ENCODE assay signal across 10 mouse cellular contexts in the genomic region with DNA sequence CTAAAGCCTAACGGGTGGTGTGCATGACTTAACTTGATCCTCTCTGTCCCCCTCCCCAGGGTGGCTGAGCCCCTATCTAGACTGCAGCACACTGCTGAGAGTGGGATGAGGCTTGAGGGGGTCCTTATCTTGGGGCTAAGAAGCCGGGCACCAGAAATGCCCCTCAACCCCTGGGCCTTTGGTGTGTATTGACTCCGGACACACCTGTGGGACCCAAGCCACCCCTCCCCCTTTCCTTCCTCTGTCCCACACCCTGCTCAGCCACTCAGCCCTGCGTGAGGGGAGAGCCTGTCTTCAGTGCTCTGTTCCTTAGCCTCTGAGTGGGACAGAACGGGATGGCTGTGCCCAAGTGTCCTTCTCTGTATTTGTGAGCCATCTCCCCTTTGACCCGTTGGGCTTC. TPM values are rescaled to one million over a fixed set of nuclear protein-coding genes. Genes with fewer than 3 reads are reported as not detected.
A peak's percentile ranks its signal among the peaks of the same experiment; 100 is the strongest.
DNase-seq lines count a peak whose midpoint lies in the region; ATAC-seq and TF ChIP-seq lines count a peak whose summit lies in the region.
"Had no signal": no experiment of that assay in that cellular context is flagged by ENCODE, and none has a peak within 500 bp of the region (broad histone marks: within the 10 kb centered on the region; RNA-seq: fewer than 3 reads in every experiment).

No protein-coding gene starts in this region.

- no peaks in the 10 kb centered on the region for H3K9me3 ChIP-seq in forebrain, postnatal 0 days (ENCODE audit: low read length)
- H3K9me3 ChIP-seq in limb, embryonic 10.5 days (replicated peaks): no peaks in the 10 kb centered on the region
- H3K9me3 ChIP-seq in neural tube, embryonic 15.5 days (replicated peaks): no peaks in the 10 kb centered on the region
- H3K9me3 ChIP-seq: megakaryocyte, embryonic 14.5 days had no signal

- no peak; the same call in 1 of the 2 replicates for ATAC-seq in forebrain, postnatal 0 days
- no peak for ATAC-seq in neural tube, embryonic 15.5 days (ENCODE audit: low FRiP score)

- H3K4me2 ChIP-seq in forebrain, postnatal 0 days (ENCODE audit: low read depth): no peak overlapping the region
- H3K4me2 ChIP-seq in neural tube, embryonic 15.5 days: no peak overlapping the region

- peak overlapping the region; percentile 82 for H3K27ac ChIP-seq in left cerebral cortex, adult 2 months
- H3K27ac ChIP-seq in forebrain, postnatal 0 days (ENCODE audit: low read depth, low read length): no peak overlapping the region
- H3K27ac ChIP-seq in limb, embryonic 10.5 days: peak overlapping the region; percentile 68
- H3K27ac ChIP-seq in neural tube, embryonic 15.5 days (replicated peaks): peak overlapping the region; percentile 54; the same call in 1 of the 2 replicates

- intact Hi-C loops in left cerebral cortex, adult 2 months (cut with DNase I): loop anchor here (2.0 kb wide), 1 partner anchor 116 kb away; no protein-coding TSS in a partner anchor

- TF ChIP-seq CTCF in left cerebral cortex, adult 2 months (IDR thresholded peaks at IDR 0.05): no peak
- no peak for TF ChIP-seq CTCF in forebrain, postnatal 0 days (IDR thresholded peaks at IDR 0.05; ENCODE audit: low read depth)

- peak overlapping the region; percentile 32 for H3K4me3 ChIP-seq in left cerebral cortex, adult 2 months
- H3K4me3 ChIP-seq in forebrain, postnatal 0 days (ENCODE audit: low read depth, low read length): 0 out of 2 replicates have a peak overlapping the region, but pooled peaks have one; percentile 5
- H3K4me3 ChIP-seq in limb, embryonic 10.5 days: peak overlapping the region; percentile 30
- H3K4me3 ChIP-seq in neural tube, embryonic 15.5 days (replicated peaks): peak overlapping the region; percentile 17; the same call in 1 of the 2 replicates
- H3K4me3 ChIP-seq: megakaryocyte, embryonic 14.5 days had no signal

- 40% methylated on average over 6 of the region's 6 CpGs for WGBS in forebrain, postnatal 0 days
- 50% methylated on average over 6 of the region's 6 CpGs for WGBS in limb, embryonic 10.5 days
- WGBS in neural tube, embryonic 15.5 days: 55% methylated on average over 6 of the region's 6 CpGs

- no peaks in the 10 kb centered on the region for H3K27me3 ChIP-seq in forebrain, postnatal 0 days (ENCODE audit: insufficient read depth, low read length)
- peaks cover 14% of the 10 kb centered on the region for H3K27me3 ChIP-seq in limb, embryonic 10.5 days (ENCODE audit: low read depth, poor library complexity, severe bottlenecking)
- no peaks in the 10 kb centered on the region for H3K27me3 ChIP-seq in neural tube, embryonic 15.5 days (replicated peaks)

- no peaks in the 10 kb centered on the region for H3K4me1 ChIP-seq in forebrain, postnatal 0 days (ENCODE audit: insufficient read depth)
- peaks cover 53% of the 10 kb centered on the region for H3K4me1 ChIP-seq in limb, embryonic 10.5 days
- 0 out of 2 replicates have a peak, but pooled peaks cover 10% of the 10 kb centered on the region for H3K4me1 ChIP-seq in neural tube, embryonic 15.5 days

- H3K36me3 ChIP-seq in forebrain, postnatal 0 days (ENCODE audit: insufficient read depth): no peaks in the 10 kb centered on the region
- peaks cover 6% of the 10 kb centered on the region for H3K36me3 ChIP-seq in limb, embryonic 10.5 days
- H3K36me3 ChIP-seq in neural tube, embryonic 15.5 days: no peaks in the 10 kb centered on the region

- H3K9ac ChIP-seq in forebrain, postnatal 0 days: no peak overlapping the region
- H3K9ac ChIP-seq in neural tube, embryonic 15.5 days (replicated peaks): no peak overlapping the region; the same call in 1 of the 2 replicates

- no peak for DNase-seq in left cerebral cortex, adult 2 months (ENCODE audit: extremely low spot score in 1 of 2, low spot score in 2 of 2)
- no peak for DNase-seq in left cerebral cortex, adult 11 months (ENCODE audit: low spot score)
- DNase-seq in forebrain, postnatal 0 days: no peak
- no peak for DNase-seq in limb, embryonic 10.5 days (ENCODE audit: low spot score)
- DNase-seq in cerebellum, adult 9-11 months: no peak
- DNase-seq in urinary bladder, adult 2 months (ENCODE audit: low spot score): no peak
- no peak for DNase-seq in adrenal gland, postnatal 4 days (ENCODE audit: low spot score in 2 of 2)

RNA-seq across cellular contexts. Expression of gene Tnfrsf25, which starts 18.8 kb away (rescaled TPM):
- total RNA-seq in left cerebral cortex, adult 2 months (2021): 10 to 100 TPM; 16.4 to 28.6 TPM
- 1.4 TPM in 1 of 2 replicates, not detected in the other for total RNA-seq in forebrain, postnatal 0 days (2014; rRNA removed)
- 0.19 and 0.30 TPM in 2 replicates for polyA plus RNA-seq in forebrain, postnatal 0 days (2015; fragmentation: Nextera tagmentation; extraction: Ambion mirVana)
- 0.67 and 0.75 TPM in 2 replicates for polyA plus RNA-seq in limb, embryonic 10.5 days (2016; fragmentation: Nextera tagmentation; extraction: Ambion mirVana)
- 1.2 and 2.4 TPM in 2 replicates for polyA plus RNA-seq in neural tube, embryonic 15.5 days (2015; fragmentation: Nextera tagmentation; extraction: Ambion mirVana)
- 3.7 TPM in 2 replicates for polyA plus RNA-seq in urinary bladder, adult 2 months (2012; rRNA removed)
- 1 to 10 TPM; 1.2 to 1.4 TPM for total RNA-seq in adrenal gland, postnatal 4 days (2021)

RNA-seq across cellular contexts. Expression of gene Plekhg5, which starts 24.6 kb away (rescaled TPM):
- 100 to 1,000 TPM in 1 of 2 experiments, 10 to 100 TPM in 1; 89.1 to 101 TPM for total RNA-seq in left cerebral cortex, adult 2 months (2021)
- 16.6 and 18.6 TPM in 2 replicates for total RNA-seq in forebrain, postnatal 0 days (2014; rRNA removed)
- 9.2 and 12.8 TPM in 2 replicates for polyA plus RNA-seq in forebrain, postnatal 0 days (2015; fragmentation: Nextera tagmentation; extraction: Ambion mirVana)
- 9.5 and 13.3 TPM in 2 replicates for polyA plus RNA-seq in limb, embryonic 10.5 days (2016; fragmentation: Nextera tagmentation; extraction: Ambion mirVana)
- 13.5 and 13.6 TPM in 2 replicates for polyA plus RNA-seq in neural tube, embryonic 15.5 days (2015; fragmentation: Nextera tagmentation; extraction: Ambion mirVana)
- polyA plus RNA-seq in urinary bladder, adult 2 months (2012; rRNA removed): 13.2 and 14.6 TPM in 2 replicates
- total RNA-seq in adrenal gland, postnatal 4 days (2021): 10 to 100 TPM; 26.2 to 32.1 TPM

RNA-seq across cellular contexts. Expression of gene Espn, which starts 55.2 kb away (rescaled TPM):
- 1 to 10 TPM; 2.1 to 2.6 TPM for total RNA-seq in left cerebral cortex, adult 2 months (2021)
- total RNA-seq in forebrain, postnatal 0 days (2014; rRNA removed): 0.08 and 0.71 TPM in 2 replicates
- polyA plus RNA-seq in forebrain, postnatal 0 days (2015; fragmentation: Nextera tagmentation; extraction: Ambion mirVana): 0.50 and 0.69 TPM in 2 replicates
- polyA plus RNA-seq in limb, embryonic 10.5 days (2016; fragmentation: Nextera tagmentation; extraction: Ambion mirVana): 2.9 and 3.2 TPM in 2 replicates
- polyA plus RNA-seq in neural tube, embryonic 15.5 days (2015; fragmentation: Nextera tagmentation; extraction: Ambion mirVana): 0.31 and 3.3 TPM in 2 replicates
- polyA plus RNA-seq in urinary bladder, adult 2 months (2012; rRNA removed): 6.0 and 7.8 TPM in 2 replicates
- total RNA-seq in adrenal gland, postnatal 4 days (2021): 1 to 10 TPM; 1.0 to 5.1 TPM

RNA-seq across cellular contexts. Expression of gene Nol9, which starts 57.8 kb away (rescaled TPM):
- total RNA-seq in left cerebral cortex, adult 2 months (2021): 10 to 100 TPM; 18.2 to 19.2 TPM
- total RNA-seq in forebrain, postnatal 0 days (2014; rRNA removed): 26.9 and 31.8 TPM in 2 replicates
- polyA plus RNA-seq in forebrain, postnatal 0 days (2015; fragmentation: Nextera tagmentation; extraction: Ambion mirVana): 14.9 and 20.1 TPM in 2 replicates
- polyA plus RNA-seq in limb, embryonic 10.5 days (2016; fragmentation: Nextera tagmentation; extraction: Ambion mirVana): 52.1 and 54.1 TPM in 2 replicates
- 26.0 and 26.4 TPM in 2 replicates for polyA plus RNA-seq in neural tube, embryonic 15.5 days (2015; fragmentation: Nextera tagmentation; extraction: Ambion mirVana)
- 11.3 and 13.0 TPM in 2 replicates for polyA plus RNA-seq in urinary bladder, adult 2 months (2012; rRNA removed)
- 10 to 100 TPM; 22.5 to 23.4 TPM for total RNA-seq in adrenal gland, postnatal 4 days (2021)

RNA-seq across cellular contexts. Expression of gene Tas1r1, which starts 58.6 kb away (rescaled TPM):
- total RNA-seq in left cerebral cortex, adult 2 months (2021): under 1 TPM; 0.49 to 0.95 TPM
- 0.54 and 1.00 TPM in 2 replicates for total RNA-seq in forebrain, postnatal 0 days (2014; rRNA removed)
- 1.1 and 1.5 TPM in 2 replicates for polyA plus RNA-seq in forebrain, postnatal 0 days (2015; fragmentation: Nextera tagmentation; extraction: Ambion mirVana)
- polyA plus RNA-seq in limb, embryonic 10.5 days (2016; fragmentation: Nextera tagmentation; extraction: Ambion mirVana): 0.35 and 0.65 TPM in 2 replicates
- 2.1 and 2.2 TPM in 2 replicates for polyA plus RNA-seq in neural tube, embryonic 15.5 days (2015; fragmentation: Nextera tagmentation; extraction: Ambion mirVana)
- polyA plus RNA-seq in urinary bladder, adult 2 months (2012; rRNA removed): 0.04 and 0.10 TPM in 2 replicates
- total RNA-seq in adrenal gland, postnatal 4 days (2021): under 1 TPM; 0.25 to 0.37 TPM
- polyA plus RNA-seq: erythroblast, embryonic 14.5 days had no signal
